Mouse (Mus musculus) fibroblast of lung, adult 2 months (primary cell): ENCODE measurements at regions not wholly inside any gene's neighbourhood (a gene's known extent, or its start where the extent isn't known, plus 50 kb on each side); places are given as distances from the start of the nearest gene placed in this dataset.
"Not testable (repeated sequence)": the region's sequence is repeated elsewhere in the genome, so short reads cannot be mapped to it uniquely, and the experiment has no call there.

Source experiments
- DNase-seq: peaks from one replicate; pipeline ENCODE4 v3.0.0-alpha.2; 2011; ENCODE audit warnings: low read depth

DNA sequence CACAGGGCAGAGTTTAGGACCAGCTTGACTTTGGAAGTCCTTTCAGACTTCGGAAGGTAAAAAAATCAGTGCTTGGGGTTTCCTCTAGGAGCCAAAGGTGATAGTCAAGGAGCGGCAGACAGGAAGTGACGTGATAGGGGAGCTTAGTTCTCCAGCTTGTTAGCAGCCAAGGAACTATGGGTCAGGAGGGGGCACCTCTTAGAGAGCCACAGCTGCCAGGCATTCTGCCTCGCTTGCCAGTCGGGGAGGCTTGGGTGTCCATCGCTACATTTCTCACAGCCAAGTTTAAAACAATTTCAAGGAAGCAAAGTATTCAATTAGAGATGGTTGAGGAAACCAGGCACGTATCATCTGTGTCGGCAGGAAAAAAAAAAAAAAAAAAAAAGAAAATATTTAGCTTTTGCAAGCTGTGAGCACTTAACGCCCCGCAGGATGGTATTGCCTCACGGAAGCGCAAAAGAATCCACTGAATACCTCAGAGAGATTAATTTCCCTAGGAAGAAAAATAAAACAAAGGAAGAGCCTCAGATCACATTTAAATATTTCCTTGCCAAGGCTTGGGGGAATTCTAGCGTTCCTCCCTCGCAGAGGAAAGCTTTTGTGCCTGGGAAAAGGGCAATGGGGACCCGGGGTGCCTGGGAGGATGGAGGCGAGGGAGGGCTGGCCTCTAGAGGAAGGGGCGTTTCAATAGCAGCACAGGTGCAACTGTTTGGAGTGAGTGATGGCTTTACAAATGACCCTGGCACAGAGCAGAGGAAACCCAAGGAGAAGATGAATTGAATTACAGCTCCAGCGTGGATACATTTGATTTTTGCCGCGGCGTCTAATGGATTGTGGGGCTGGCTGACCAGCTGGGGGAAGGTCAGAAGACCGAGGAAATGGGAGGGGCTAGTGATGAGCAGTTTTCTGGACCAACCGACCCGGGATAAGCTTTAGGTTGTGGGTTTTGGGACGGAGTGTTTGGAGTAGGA is 261.1 kb upstream of the Nr5a2 start:
- DNase-seq: no peak

DNA sequence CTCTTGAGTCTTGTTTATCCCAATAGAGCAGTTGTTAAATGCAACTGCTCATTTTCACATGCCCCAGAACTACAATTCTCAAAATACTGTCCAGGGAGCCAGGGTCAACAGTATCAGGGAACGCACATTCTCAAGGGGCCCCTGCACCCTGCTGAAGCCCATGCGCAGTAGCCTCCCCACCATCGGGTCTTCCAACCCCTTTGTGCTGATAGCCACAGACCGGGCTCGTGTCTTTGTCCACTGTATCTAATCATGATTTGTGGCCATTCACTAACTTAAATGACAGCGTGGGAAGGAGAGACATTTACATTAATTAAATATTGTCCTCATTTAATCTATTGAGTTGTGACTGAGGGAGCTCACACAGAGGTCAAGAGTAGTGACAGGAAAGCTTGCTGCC is 260.0 kb upstream of the Nr5a2 start:
- no peak for DNase-seq

DNA sequence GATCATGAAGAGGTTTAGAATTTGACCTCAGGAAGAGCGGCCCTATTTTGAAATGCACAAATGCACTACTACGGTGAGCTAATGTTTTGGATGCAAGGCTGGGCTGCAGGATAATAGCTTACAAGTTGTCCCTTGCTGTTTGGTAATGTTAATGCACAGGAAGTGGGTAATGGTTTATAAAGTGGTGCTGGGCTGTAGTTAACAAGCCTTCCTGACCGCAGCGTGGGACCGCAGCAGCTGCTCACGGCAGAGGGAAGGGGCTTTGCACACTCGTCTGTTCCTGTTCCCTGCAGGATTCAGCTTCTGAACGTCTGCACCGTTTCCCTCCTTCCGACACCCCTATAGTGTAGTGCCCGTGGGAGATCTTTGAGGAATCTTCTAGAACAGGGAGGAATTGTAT is 258.4 kb upstream of the Nr5a2 start:
- no peak for DNase-seq

DNA sequence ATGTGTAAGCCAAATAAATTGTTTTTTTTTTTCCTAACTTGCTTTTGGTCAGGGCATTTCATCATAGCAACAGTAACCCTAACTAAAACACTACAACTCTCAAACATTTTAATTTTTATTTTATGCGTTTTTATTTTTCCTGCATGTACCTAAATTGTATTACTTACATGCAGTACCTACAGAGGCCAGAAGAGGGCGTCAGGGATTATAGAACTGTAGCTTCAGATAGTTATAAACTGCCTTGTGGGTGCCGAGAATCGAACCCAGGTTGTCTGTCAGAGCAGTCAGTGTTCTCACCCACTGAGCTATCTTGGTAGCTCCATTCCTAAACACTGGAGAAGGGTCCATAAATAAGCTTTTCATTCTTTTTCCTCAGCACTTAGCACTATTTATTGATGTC is 257.8 kb upstream of the Nr5a2 start:
- DNase-seq: no peak

DNA sequence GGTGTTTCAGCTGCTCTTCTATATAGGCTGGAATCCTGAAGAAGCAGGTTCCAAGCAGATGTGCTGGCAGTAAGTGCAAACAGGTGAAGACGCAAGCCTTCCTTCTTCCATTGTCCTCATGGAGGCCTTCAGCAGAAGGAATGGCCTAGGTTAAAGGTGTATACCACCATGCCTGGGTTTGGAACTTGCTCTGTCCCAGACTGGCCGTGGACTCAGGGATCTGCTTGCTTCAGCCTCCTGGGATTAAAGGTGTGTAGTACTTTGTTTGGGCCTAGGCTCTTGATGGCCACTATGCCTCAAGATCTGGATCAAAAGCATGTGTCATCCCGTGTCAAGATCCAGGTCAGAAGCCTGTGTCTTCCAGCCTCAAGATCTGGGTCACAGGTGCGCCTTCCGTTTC is 257.0 kb upstream of the Nr5a2 start:
- DNase-seq: no peak

DNA sequence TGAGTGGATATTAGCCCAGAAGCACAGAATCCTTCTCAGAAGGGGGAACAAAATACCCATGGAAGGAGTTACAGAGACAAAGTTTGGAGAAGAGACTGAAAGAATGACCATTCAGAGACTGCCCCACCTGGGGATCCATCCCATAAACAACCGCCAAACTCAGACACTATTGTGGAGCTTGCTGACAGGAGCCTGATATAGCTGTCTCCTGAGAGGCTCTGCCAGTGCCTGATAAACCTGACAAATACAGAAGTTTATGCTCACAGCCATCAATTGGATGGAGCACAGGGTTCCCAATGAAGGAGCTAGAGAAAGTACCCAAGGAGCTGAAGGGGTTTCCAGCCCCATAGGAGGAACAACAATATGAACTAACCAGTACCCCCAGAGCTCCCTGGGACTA is 254.1 kb upstream of the Nr5a2 start:
- not testable (repeated sequence) for DNase-seq

DNA sequence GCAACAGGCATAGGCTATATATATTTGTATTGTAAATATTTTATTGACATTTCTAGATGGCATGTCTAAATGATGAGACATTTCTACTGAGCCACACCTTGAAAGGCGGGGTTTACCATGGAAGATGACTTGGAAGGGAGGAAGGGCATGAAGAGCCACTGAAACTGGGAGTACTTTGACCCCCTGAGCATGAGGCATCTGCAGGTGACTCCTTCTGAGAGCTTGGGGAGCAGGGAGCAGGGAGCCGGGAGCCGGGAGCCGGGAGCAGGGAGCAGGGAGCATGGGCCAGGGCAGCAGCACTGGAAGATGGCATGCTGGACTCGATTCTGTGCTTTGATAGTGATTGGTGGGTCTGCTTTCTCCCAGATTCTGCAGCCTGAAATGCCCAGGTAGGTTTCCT is 253.5 kb upstream of the Nr5a2 start:
- no peak for DNase-seq

DNA sequence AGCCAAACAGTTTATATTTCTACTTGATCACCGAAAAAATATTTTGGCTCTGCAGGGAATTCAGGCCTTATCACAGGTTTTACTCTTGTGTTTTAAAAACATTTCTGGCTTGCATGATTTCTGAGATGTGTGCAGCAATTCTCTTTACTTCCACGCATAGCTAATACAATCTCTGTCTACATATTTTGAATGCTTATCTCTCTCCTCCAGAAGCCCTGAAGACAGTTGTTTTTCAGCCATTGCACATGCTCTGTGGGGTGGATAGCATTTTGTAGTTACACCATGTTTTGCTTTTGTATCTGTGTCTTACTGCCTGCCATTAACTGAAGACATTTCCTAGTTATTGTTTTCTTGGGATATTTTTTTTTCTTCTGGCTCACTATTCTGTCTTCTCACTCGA is 252.6 kb upstream of the Nr5a2 start:
- DNase-seq: no peak

DNA sequence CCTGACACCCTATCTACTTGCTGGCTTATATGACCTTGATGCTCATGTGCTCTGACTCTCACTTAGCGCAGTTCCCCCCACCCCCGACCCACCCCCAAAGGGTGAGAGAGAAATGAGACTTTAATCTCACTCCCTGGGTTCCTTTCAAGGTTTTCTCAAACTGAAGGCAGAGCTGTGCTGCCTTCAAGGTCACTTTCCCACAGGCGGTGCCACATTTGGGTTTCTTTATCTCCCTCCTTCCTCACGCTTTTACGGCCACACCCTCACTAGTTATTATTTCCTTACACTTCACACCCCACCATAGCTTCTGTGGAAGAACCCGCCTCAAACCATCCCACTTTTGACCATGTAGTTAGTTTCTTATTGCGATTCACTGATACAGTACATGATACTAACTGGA is 244.1 kb upstream of the Nr5a2 start:
- no peak for DNase-seq

DNA sequence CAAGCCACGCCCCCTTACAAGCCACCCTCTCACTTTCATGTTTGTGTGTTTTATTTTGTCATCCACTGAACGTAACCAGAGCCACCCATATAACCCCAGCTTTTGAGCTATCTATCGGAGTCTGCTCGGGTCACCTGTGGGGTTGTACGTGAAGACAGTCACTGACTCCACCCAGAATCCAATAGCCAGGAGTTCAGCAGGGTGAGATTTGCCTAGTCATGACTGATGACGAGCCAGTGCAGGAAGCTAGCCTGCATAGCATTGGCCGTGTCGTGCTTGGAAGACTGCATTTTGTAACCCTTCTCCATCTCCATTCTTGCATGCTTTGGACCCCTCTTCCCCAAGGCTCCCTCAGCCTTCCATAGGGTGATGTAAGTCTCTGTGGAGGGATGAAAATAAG is 243.3 kb upstream of the Nr5a2 start:
- no peak for DNase-seq

DNA sequence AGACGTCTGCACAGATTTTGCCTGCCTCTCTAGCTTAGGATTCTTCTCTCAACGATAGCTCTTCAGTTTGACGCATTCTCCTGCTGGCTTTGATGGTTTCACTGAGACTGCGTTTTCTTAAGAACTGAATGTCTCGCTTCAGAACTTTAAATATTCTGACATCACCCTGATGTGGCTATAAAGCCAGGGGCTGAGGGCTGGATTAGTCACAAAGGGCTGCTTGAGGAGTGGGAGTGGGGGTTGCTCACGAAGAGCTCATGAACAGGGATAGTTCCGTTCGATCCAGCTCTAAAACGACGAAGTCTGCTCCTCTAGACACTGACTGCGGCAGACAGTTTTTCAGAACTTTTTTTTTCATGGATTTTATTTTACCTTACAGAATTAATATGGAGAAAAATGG is 240.7 kb upstream of the Nr5a2 start:
- no peak for DNase-seq

DNA sequence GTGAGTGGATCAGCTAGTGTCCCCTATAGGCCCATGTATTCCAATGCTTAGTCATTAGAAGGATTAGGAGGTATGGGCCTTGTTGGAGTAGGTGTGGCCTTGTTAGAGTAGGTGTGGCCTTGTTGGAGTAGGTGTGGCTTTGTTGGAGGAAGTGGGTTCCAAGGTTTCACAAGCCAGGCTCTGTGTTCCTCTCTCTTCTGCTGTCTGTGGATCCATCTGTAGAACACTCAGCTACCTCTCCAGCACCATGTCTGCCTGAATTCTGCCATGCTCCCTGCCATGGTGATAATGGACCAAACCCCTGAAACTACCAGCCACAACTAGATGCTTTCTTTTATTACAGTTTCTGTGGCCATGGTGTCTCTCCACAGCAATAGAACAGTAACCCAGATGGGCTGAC is 235.7 kb upstream of the Nr5a2 start:
- DNase-seq: no peak

DNA sequence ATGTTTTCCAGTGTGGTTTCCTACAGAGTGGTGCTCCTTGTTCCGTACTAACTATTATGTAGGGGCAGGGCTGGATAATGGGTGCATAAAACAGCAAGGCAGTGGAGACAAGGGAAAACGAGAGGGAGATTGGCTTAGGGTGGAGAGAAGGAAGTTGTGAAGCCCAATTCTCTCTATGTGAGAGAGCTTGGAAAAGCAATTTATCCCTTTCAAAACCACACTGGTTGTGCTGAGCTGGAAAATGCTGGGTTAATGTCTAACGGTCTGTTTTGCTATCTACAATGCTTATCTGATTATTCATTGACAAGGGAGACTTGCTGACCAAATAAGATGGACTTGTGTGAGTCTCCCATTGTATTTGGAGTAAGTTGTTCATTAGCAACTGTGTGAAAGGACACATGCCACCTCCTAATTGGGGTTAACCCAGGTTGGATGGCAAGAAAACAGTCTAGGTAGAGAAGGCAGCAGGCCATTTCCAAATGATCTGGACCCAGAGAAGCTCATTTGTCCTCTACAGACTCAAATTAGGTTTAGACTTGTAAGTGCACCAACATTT is 234.9 kb upstream of the Nr5a2 start:
- no peak for DNase-seq

DNA sequence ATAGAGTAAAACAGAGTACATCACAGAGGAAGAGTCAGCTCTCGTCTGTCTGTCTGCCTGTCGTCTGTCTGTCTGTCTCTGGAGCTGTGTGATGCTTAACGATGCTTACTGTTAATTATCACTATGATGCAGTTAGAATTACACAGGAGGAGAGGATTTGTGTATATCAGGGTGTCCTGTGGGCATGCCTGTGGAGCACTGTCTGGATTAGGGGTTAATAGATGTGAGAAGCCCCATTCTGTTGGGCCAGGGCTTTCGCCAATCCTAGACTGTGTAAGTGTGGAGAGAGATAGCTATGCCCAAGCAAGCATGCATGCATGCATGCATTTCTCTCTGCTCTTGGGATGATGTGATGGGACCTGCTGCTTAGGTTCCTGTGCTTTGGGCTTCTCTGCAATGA is 218.0 kb upstream of the Nr5a2 start:
- DNase-seq: no peak

DNA sequence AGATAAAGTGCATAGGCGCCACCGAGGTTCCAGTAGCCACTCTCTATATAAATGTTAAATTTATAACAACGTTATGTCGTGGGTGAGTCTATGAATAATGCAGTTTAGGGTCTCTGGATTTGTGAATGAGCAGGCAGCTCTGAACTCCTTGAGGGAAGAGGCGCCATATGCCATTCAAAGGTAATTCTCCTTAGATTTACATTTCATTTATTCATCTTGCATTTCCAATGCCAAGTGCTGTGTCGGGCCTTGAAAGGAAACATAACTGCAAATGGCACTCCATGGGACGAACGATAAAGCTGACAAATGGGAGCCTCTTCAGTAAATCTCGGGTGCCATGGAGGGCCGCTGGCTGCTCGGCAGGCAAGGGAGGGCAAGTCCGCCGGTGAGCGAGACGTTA is 216.4 kb upstream of the Nr5a2 start:
- DNase-seq: no peak

DNA sequence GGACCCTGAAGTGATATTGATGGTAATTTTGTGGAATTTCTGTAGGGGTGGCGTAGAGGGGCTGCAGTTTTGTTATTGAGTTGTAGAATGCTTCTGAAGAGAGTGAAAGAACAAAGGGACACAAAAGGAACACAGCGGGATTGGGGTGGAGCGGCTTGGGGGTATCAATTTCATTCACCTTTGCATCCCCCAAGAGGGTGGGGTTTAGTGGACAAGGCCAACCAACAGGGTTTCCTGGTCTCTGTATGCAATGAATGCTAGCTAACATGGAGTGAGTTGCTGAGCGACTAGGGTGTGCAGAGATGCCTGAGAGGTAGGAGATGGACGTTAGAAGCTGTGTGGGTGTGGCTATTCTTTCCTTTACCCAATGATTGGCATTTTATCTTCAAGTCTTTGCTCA is 213.8 kb upstream of the Nr5a2 start:
- no peak for DNase-seq

DNA sequence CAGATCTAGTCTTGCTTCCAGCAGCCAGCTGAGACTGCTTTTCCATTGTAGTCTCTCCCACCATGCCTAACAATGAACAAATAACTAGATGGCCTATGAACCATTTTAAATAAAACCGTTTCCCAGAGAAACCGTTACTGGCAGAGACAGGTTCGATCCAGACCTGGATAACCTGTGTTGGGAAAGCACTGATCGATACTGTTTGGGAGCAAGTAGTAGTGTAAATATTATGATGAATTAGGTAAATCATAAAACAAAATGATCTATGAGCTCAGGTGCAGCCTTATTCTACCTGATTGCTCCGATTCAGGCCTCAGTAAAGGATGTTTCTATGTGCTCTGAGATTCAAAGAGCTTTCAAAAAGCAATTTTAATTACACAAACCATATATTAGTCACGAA is 211.9 kb upstream of the Nr5a2 start:
- no peak for DNase-seq

DNA sequence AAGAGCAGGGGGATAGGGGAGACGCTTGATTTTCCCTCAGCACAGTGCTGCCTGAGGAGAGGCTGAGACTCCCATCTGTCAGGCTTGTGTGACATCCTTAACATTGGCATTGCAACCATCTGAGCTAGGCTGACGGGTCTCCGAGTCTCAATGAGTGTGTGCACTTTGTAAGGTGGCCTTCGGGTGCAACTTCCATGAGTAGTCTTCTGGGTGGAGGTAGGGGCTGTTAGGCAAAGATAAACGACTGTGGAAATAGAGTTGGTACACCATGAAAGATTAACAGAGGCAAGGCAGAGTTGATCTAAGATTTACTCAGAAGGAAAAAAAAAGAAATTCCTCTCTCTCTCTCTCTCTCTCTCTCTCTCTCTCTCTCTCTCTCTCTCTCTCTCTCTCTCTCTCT is 211.2 kb upstream of the Nr5a2 start:
- no peak for DNase-seq

DNA sequence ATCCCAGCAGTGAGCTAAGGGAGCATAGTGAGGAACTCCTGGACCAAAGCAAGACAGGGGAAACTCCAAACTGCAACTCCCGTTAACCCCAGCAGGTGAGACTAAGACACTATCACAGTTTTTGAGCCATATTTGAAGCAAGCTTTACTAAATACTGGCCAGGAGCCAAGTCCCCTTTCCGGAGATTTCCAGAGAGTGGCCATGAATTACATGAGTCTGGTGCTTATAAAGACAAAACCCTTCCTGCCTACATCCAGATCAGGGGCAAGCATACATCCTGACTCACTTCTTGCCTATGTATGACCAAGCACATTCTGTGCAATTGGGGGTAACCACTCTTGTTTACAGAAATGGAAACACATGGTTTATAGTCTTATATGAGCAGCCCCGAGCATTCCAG is 187.6 kb upstream of the Nr5a2 start:
- DNase-seq: no peak

DNA sequence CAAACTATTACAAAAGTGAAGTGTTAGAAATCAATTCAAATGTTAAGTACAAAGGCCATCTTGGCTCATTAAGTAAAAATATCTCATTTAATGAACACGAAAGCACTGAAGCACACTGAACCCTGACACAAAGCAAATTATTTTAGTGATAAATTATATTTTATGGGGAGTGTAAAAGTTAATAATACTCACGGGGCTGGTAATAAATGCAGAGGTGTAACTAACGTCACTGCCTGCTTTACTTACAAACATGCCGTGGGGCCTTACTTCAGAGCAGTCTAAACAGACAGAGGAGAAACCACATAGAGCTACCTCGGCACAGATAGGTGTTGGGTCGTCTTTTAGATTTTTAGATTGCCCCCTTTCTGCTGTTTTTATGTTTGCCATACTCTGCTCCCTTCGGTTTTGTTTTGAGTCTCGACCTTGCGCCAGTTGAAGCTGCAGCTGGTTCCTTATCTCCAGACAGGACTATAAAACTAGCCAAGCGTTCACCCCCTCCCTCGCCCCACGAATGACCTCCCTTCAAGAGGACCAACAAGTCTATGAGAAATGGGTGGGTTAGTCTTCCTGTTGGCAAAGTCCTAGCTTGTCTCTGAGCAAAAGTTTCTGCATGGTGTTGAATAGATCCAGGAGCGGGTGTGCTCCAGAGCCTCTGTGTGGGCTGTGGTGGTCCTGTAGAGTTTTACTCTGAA is 181.8 kb upstream of the Nr5a2 start:
- DNase-seq: no peak

DNA sequence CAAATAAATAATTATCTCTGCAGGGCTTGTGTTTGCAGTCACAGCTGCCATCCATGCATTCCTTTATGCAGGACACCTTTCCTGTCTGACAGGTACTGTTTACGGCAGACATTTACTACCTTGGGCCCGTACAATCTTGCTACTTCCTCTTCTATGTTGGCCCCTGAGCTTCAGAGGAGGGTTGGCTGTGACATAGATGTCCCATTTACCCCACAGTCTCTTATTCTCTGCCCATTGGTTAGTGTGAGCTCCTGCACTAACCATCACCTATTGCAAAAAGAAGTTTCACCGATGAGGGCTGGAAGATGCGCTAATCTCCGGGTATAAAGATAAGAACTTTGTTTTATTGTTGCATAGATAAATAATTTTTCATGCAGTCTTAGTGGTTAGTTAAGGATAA is 181.1 kb upstream of the Nr5a2 start:
- DNase-seq: no peak

DNA sequence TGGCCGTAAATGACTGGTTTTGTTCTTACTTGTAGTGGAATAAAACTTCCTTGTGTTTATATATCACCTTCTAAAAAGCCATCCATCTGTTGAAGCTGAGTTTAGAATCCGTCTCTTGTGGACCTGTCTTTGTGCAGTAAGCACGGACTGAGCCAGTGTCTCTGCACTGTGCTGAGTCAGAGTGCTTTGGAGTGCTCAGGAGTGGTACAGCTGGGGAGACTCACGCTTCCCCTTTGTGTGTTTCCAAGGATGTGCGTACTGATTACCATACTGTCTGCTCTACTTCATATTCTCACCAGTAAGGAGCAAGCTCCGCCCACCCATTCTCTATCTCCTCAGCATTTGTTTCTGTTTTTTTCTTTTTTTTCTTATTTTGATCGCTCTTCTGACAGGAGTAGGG is 175.9 kb upstream of the Nr5a2 start:
- DNase-seq: no peak

DNA sequence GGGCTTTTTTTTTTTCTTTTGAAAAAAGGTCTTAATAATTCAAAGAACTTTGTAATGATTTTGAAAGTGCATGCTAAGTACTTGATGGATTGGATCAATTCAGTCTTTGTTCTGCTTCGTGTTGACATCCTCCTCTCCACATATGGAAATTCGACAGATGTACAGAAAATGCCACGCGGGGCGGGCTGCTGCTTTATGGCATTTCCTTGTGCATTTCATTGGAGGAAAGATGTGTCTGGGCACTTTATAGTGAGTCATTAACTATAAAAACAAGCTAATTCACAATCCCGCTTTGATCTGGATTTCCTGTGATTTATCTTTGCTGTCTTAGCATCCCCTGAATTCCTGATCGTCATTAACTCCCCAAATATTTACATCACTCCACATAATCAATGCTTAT is 173.5 kb upstream of the Nr5a2 start:
- no peak for DNase-seq
